Mouse (Mus musculus) thymus, adult 2 months (tissue): ENCODE data around the gene Havcr1.

ENCODE experiments used
- CTCF ChIP-seq: fragments of 200-500 bp; IDR thresholded peaks from 2 replicates; pipeline ENCODE4 v1.5.1; 2012; ENCODE audit warnings: mild to moderate bottlenecking, control low read depth, low read length, moderate library complexity, borderline replicate concordance; ENCODE audit not compliant: control insufficient read depth, poor library complexity, insufficient read depth; ENCODE audit errors: extremely low read depth
- POLR2A ChIP-seq: fragments of 200-500 bp; IDR thresholded peaks from 2 replicates; pipeline ENCODE4 v1.6.1; 2012; ENCODE audit warnings: mild to moderate bottlenecking, low read length, control low read depth, moderate library complexity; ENCODE audit not compliant: control insufficient read depth, poor library complexity, insufficient read depth; ENCODE audit errors: extremely low read depth

DNA sequence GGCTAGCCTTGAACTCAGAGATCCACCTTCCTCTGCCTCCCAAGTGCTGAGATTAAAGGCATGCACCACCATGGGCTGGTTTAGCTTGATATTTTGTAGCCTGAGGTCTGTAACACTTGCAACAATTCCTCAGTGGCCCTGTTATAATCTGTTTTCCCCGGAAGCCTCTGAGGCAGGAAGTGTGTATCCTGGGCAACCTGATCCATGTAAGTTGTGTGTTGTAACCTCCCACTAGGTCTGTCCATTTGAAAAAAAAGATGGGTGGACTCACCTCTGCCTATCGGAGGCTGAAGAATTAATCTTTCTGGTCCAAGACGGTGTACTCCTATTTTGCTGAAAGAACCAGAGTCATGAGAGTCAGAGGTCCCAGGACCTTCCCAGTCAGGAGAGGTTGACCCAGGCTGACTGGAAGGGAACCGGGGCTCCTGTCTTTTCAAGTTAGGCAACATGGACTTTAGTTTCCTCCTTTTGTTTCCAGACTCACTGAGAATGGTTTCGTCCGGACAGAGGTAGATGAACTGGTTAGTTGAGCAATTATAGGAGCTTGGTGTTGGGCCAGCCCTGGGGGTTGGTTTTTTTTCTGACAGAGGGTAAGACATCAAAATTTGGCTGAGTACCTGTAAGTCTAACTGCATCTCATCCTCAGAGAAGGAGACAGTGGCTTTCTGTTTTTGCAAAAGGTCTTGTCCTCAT, 28.1 kb upstream of the Havcr1 start, which contains the start of gene Timd2:
- TF ChIP-seq POLR2A (no peak), CTCF (no peak)
